Mouse (Mus musculus) monocyte, adult 2 months (primary cell): Measurements from ENCODE around the gene Sash3.
A peak's percentile ranks its signal among the peaks of the same experiment; 100 is the strongest.
"Not testable (repeated sequence)": the region's sequence is repeated elsewhere in the genome, so short reads cannot be mapped to it uniquely, and the experiment has no call there.

ENCODE experiments used
- DNase-seq, 2 experiments: peaks; one replicate each; pipeline ENCODE4 v3.0.0; 2022; ENCODE audit warnings: low spot score in 2 of 2, low read depth in 1 of 2

Sash3 gene

DNA sequence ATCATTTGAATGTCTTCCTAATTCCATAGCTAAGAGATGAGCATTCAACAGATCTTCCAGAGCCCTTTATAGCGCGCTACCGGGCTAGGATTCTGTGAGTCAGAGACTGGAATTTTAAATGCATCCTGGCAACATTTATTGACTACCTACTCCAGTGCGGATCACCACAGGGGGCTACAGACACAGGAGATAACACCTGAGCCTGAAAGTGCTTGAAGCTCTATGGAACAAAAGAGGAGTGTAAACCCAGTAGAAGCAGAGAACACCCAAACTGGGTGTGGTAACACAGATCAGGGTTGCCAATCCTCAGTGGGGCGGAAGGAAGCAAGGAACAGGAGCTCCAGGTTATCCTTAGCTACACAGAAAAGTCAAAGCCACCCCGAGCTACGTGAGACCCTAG lies 56.2 kb downstream of the Sash3 start:
- no peak for DNase-seq

DNA sequence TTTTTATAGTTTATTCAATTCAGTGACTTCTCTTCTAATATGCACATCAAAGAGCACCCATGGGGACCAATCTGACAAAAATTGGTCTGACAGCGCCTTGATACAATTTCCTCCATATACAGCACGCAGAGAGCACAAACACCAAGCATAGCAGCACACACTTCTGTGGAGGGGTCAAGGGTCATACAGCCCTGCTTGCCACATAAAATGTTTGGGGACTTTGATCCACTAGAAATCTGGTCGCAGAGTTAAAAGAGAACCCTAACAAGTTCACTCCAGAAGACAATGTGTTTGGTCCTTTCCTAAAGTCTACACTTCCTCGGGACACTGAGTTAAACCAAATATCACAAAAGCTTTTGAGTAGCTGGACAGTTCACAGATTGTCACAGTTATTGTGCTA lies 56.8 kb downstream of the Sash3 start:
- DNase-seq: no peak

DNA sequence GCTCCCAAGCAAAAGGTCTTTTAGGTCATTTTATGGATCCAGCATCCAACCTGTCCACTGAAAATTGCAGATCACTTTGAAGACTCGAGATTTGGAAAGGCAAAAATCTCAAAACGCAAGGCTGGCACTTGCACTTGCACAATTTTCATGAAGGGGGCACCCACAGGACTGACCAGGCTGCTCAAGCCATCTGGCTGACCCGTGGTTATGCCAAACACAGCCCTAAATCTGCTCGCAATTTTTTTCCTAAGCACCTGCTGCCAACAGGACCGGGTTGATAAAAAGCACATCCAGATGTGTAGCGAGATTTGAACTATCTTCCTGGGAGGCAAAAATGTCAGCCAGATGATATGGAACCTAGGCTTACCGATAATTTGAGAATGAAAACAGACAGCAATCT lies 57.5 kb downstream of the Sash3 start:
- DNase-seq: no peak

DNA sequence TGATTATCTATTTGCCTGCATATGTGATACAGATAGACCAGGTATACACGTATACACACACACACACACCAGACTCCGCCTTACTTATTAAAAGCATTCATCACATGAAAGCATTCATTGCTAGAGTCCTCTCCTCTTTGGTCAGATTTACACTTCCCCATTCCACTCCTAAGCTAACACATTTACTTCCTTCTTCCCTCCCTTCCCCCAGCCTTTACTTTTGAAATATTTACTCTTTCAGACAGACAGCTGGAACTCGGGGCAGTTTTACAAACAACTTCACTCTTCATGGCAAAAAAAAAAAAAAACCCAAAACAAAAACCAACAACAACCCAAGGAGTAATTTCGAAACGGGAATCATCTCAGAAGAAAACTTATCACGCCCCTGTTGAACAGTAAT lies 58.2 kb downstream of the Sash3 start:
- DNase-seq: no peak

DNA sequence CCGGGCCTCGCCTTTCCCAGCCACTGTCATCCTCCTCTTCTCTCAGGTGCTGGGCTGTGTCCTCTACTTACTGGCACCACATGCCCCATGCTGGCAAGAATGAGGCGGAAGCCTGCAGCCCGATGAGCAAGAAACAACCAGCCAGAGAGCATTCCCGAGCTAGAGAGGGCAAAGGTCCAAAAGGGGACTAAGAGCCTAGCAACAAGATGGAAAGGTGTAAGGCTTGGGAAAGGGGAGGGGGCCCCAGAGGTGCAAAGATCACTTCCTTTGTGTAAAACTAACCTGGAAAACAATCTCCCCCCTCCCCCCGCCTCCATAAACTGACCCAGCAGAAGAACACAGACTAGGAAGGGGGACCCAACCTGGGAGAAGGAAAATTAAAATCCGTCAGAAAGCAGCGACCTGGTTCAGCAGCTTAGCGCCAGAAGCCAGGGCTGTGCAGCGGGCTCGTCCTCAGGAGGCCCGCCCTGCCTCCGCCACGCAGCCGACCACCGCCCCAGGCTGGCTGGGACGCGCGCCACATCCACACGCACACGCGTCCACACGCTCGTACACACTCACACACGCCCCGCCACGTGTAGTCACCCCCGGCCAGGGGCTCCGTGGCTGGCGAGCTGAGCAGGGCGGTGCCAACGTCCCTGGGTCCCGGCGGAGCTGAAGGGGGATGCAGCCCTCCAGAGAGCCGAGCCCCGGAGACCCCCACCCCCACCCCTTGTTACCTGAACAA lies 61.7 kb downstream of the Sash3 start:
- no peak for DNase-seq

DNA sequence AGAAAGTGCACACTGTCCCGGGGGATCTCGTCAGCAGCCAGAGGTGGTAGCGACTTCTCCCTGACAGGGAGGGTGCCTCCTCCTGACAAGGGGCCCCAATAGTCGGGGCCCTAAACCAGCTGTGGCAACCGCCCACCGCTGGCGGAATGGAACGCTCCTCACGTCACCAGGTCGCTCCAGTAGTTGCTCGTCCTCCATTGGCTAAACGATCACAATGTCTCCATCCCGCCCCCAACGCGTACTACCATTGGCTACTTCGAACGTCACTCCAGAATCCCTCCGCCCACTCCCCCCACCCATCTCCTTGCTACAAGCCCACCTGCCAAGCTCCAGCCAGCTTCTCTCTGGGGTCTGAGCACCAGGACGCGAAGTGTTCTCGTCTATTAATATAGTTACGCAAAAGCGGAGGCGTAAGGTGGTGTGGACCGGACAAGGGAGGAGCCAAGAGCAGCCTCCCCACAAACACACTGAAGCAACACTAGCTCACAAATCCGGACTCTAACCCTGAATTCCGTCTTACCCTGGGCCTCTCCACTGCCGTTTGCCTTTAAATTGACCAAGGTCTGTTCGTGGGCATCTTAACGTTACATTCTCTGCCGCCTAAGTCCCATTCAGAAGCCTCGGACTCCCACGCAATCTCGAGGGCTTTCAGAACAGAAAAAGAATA lies 62.4 kb downstream of the Sash3 start, which contains the start of gene Zdhhc9:
TSS of gene Zdhhc9 (minus strand) at position 360 of the 667 bp plus-strand sequence.
- DNase-seq: peak; percentile 34 to 71

DNA sequence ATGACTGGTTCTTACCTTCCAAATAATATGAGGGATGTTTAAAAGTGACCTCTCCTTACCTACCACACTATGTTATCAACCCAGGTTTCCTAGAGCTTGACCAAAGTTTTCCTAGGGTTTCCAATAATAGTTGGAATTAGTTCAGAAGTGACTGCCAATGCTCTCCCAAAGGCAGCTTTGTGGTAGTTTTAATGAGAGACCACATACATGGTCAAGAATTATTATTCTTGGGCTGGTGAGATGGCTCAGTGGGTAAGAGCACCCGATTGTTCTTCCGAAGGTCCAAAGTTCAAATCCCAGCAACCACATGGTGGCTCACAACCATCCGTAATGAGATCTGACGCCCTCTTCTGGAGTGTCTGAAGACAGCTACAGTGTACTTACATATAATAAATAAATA lies 63.5 kb downstream of the Sash3 start:
- not testable (repeated sequence) for DNase-seq
